In genomic region chrX:103329386-103329785, GRCm38 (mm10) we compare ENCODE assay signal across 24 mouse cellular contexts. TPM values are rescaled to one million over a fixed set of nuclear protein-coding genes. Genes with fewer than 3 reads are reported as not detected.
"Had no signal": no experiment of that assay in that cellular context is flagged by ENCODE, and none has a peak within 500 bp of the region (broad histone marks: within the 10 kb centered on the region; RNA-seq: fewer than 3 reads in every experiment).

No protein-coding gene starts in this region.

- H3K36me3 ChIP-seq: limb, embryonic 15.5 days; liver, embryonic 13.5 days; lung, embryonic 15.5 days; midbrain, embryonic 12.5 days; stomach, embryonic 15.5 days had no signal

- DNase-seq: kidney, adult 9 months; kidney, postnatal 4 days; liver, embryonic 13.5 days; liver, postnatal 0 days; lung, postnatal 14 days; right cerebral cortex, postnatal 14 days; thymus, adult 2 months; thymus, postnatal 25 days had no signal

- H3K4me2 ChIP-seq: limb, embryonic 15.5 days; liver, embryonic 13.5 days; lung, embryonic 15.5 days; midbrain, embryonic 12.5 days; stomach, embryonic 15.5 days had no signal

- H3K9ac ChIP-seq: limb, embryonic 15.5 days; liver, embryonic 13.5 days; liver, postnatal 0 days; lung, embryonic 15.5 days; midbrain, embryonic 12.5 days; stomach, embryonic 15.5 days had no signal

- H3K4me1 ChIP-seq: limb, embryonic 15.5 days; liver, embryonic 13.5 days; lung, embryonic 15.5 days; megakaryocyte, embryonic 14.5 days; midbrain, embryonic 12.5 days; stomach, embryonic 15.5 days had no signal

- H3K27ac ChIP-seq: kidney, postnatal 0 days; layer of hippocampus, adult 2 months; limb, embryonic 15.5 days; liver, embryonic 13.5 days; lung, embryonic 15.5 days; macrophage; midbrain, embryonic 12.5 days; stomach, embryonic 15.5 days had no signal

- H3K4me3 ChIP-seq: layer of hippocampus, adult 2 months; limb, embryonic 15.5 days; liver, embryonic 13.5 days; lung, embryonic 15.5 days; megakaryocyte, embryonic 14.5 days; midbrain, embryonic 12.5 days; stomach, embryonic 15.5 days had no signal

- ATAC-seq: liver, postnatal 0 days; midbrain, embryonic 16.5 days had no signal

- H3K9me3 ChIP-seq: limb, embryonic 15.5 days; liver, embryonic 13.5 days; lung, embryonic 15.5 days; megakaryocyte, embryonic 14.5 days; midbrain, embryonic 12.5 days; stomach, embryonic 15.5 days had no signal

RNA-seq across cellular contexts. Expression of gene Cdx4, which starts 8.2 kb away (rescaled TPM):
- total RNA-seq: layer of hippocampus, adult 2 months; layer of hippocampus, postnatal 10 days; left cerebral cortex, postnatal 10 days had no signal
- polyA plus RNA-seq: kidney, postnatal 0 days; limb, embryonic 11.5 days; limb, embryonic 15.5 days; liver, embryonic 13.5 days; liver, postnatal 0 days; lung, embryonic 15.5 days; macrophage; midbrain, embryonic 12.5 days; midbrain, embryonic 16.5 days; neural tube, embryonic 14.5 days; spleen, adult 2 months; stomach, embryonic 15.5 days; testis, adult 2 months; thymus, adult 2 months; urinary bladder, adult 2 months had no signal

RNA-seq across cellular contexts. Expression of gene Chic1, which starts 26.9 kb away (rescaled TPM):
- polyA plus RNA-seq: macrophage had no signal
